Mouse (Mus musculus) cerebellum, postnatal 4 days (tissue): ENCODE results near the gene Hist1h2ah.

Experiments
- DNase-seq, 2 experiments: peaks; one replicate each; pipeline ENCODE4 v3.0.0; 2022; ENCODE audit warnings: low spot score in 2 of 2, mixed read lengths in 1 of 2

Hist1h2ah gene

DNA sequence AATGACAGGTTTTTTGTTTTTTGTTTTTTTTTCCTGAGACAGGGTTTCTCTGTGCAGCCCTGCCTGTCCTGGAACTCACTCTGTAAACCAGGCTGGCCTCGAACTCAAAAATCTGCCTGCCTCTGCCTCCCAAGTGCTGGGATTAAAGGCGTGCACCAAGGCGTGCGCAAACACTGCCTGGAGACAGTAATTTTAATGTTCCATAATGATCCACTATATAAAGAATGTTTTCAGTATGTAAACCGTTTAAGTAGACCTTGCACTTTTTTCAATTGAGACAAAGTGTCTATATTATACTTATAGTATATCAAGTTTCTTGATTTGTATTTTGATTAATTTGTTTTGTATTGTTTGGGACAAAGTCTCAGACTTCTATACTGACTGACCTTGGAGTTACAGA, 4.0 kb upstream of the Hist1h2ah start:
- DNase-seq, result no peak

DNA sequence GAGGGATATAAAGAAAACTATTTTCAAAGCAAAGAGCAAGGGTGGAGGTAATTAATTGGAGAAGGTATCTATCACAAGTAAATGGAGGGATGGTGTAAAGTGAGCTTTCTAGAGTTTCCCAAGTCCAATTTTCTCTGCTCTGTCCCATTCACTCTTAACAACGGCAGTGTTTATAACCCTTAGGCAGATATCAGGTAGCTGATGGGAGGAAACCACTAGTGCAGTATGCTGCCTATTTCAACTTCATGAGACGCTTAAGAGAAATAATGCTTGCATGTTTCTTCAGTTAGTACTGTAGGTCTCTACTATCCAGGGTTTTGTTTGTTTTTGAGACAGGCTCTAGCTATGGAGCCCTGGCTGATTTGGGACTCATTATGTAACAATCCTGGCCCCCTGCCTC, 2.0 kb upstream of the Hist1h2ah start:
- DNase-seq, result no peak

DNA sequence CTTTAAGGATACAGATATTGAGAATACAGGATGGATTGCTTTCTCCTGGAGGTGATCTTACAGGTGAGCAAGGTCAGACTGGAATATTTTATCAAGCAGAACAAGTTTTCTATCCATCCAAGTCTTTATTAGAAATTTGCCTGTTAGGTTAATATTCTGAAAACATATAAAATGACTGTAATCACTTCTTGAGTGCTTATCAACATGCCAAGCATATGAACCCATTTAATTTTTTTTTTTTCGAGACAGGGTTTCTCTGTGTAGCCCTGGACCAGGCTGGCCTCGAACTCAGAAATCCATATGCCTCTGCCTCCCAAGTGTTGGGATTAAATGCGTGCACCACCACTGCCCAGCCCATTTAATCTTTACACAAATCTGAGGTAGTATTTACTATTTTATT, 1.6 kb upstream of the Hist1h2ah start:
- no peak for DNase-seq

DNA sequence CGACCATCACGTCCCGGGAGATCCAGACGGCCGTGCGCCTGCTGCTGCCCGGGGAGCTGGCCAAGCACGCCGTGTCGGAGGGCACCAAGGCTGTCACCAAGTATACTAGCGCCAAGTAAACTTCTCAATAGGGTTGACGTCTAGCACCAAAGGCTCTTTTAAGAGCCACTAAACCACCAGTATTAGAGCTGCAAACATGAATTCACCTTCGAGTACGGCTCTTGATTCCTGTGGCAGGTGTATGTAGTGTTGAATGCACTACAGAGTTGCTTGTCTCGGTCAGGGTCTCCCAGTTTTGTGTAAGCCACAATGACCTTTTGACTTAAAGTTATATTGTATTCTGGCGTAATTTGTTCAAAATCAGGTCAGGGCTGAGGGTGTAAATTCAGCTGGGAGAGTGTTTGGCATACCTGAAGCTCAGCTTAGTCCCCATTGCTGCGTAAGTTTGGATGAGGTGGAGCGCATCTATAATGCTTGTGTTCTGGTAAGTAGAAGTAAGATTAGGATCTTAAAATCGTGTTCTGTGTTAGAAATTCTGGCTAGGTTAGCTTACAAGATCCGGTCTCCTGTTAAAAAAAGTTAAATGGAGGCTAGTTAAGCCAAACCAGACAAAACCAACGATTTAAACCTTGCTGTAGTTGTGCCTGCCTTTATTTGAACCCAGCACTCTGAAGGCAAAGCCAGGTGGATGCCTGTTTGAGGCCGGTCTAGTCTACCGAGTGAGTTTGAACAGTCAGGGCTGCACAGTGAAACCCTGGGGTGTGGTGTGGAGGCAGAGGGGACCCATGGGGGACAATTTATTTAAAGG, 985 bp upstream of the Hist1h2ah start:
- DNase-seq, result no peak

DNA sequence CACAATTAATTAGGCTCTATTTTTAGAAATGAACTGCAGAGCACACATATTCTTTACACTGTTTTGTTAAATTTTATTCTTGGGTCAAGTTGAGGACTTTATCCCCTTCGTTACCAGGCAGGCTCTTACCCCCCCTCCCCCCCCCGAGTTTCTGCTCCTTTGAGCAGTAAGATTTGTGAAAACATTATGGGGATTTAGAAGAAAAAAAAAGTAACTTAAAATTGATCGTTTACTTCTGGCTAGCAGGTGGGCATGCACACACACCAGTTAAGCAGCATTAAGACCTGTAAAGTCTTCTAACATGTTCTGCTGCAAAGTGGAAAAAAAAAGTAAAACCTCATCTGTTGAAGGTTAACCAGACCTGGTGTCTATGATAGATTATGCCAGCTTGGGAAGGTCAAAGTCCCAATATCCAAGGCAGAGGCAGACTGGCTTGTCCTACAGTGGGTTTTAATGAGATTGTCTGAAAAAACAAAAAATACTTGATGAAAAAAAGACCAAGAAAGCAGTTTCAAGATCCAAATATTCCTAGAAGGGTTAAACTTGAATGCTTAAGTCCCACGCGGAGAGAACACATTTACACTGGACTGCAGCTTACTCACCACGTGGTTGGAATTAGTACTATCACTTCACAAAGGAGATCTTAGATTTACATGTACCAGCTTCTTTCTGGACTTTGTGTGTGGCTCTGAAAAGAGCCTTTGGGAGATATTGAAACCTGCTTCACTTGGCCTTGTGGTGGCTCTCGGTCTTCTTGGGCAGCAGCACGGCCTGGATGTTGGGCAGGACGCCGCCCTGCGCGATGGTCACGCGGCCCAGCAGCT, 713 bp downstream of the Hist1h2ah start:
- no peak for DNase-seq

DNA sequence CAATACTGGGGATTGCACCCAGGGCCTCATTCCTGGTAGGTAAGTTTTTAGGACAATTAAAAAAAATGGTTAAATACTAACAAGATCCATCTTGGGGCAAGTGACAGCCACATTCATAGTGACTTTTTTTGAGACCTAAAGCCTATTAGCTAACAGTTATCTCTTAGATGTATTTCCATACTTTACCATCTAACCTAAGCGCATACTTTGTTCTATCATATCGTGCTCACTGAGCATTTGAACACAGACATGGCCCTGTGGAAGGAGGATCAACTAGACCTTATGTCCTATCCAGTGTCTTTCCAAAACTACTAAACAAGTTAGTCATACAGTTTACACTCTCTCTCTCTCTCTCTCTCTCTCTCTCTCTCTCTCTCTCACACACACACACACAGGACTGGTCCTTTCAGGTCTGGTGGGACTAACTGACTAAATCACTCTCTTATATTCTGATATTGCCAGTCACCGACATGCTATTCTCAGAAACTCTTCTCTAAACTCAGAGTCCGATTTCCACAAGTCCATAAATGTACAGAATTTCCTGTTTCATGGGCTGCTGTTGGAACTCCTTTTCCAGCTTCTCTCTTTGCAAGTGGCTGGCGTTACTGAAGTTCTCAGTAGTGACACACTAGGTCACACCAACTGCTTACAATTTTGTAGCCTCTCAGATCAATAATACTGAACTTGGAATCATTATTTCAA, 1.5 kb downstream of the Hist1h2ah start:
- no peak for DNase-seq

DNA sequence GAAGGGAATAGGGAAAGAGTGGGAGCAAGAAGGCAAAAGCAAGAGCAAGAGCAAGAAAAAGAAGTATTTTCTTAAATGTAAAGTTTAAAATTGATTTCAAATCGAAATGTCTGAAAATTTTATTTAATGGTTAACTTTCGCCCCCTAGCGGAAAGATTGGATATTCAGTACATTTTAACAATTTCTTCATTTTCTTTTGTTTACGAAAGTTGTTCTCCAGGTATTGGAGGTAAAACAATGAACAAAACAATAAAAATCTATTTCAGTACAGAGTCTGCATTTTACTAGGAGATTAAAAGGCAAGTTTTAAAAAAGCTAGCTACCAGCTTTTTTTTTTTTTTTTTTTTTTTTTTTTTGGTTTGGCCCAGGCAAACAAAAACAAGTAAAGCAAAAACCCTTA, 4.9 kb downstream of the Hist1h2ah start:
- no peak for DNase-seq

DNA sequence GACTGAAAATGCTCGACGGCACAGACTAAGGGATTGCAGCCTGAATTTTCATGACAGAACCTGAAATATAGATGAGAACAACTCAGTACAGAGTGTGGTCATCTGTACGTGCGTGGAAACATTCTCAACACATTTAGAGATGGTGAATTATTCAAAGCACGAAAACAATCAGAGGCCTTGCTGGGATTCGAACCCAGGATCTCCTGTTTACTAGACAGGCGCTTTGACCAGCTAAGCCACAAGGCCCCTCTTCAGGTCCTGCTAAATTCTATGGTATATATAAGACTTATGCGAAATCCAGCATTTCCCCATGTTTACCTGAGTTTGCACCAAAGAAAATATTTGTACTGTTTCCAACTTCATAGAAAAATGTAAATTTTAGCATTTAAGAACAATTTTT, 5.4 kb downstream of the Hist1h2ah start:
- DNase-seq, result no peak

DNA sequence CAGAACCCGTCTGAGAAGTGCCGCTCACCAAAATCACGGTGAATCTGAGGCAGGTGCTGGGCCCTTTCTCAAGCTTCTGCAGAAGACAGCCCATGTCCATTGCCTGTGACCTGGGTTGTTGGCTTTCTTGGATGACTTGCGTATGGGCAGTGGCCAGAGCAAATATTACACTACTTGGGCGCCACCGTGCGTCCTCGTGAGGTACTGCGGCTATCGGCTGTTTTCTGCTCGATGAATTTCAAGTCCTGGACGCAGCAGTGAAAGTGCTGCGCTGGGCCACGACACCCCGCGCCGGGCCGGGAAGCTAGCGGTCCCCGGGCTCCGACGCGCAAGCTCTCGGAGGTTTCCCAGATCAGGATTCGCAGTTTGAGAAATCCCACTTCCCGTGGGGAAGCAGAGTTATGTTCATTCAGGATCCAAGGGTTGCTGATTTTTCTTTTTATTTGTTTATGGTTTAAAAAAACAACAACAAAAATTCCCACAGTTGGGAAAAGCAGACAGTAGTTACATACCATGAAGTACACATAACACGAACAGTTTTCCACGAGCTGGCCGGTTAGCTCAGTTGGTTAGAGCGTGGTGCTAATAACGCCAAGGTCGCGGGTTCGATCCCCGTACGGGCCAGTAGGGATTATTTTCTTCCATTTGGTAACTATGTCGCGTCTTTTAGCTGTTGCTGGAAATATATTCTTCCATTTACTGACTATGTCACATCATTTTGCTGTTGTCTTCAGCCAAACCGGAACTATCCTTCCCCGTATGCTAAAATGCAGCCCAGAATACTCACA, 6.5 kb downstream of the Hist1h2ah start:
- DNase-seq, result peak; percentile 98

DNA sequence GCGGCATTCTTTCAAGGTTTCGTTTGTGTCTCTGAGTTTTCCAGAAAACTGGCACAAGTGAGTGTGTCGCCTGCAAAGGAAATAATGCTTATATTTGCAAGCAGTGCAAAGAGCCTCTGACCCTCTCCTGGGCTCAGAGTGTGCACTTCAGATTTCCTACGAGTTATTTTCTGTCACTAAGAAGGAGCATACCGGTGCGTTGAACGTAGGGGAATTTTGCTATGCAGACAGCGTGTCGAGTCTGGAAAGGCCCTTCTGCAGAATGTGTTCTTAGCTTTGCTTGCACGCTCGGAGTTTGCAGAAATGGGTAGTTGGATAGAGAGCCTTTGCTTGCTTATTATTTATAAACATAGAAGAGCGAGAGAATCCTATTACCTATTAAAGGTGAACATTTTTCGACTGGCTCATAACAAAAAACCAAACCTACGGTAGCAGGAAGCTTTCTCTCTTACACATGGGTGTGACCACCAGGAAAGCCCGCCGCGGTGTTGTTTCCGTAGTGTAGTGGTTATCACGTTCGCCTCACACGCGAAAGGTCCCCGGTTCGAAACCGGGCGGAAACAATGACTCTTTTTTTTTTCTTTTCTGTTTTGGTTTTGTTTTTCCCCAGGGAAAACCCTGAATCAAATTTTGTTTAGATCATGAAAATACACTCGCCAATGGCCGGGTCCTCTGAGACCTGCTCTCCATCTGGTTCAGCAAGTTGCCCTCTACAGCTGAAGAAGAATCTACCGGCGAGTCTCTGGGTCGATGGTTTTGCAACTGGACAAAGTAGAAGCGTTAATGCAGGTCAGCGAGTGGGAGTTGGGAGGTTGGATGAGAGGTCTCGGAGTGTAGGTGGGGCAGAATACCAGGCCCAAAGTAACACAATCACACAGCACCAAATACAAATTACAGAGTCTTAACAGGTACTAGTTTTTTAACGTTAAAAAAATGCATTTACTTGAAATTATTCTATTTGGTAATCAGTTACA, 9.0 kb downstream of the Hist1h2ah start:
- DNase-seq, result peak; percentile 80 to 89

DNA sequence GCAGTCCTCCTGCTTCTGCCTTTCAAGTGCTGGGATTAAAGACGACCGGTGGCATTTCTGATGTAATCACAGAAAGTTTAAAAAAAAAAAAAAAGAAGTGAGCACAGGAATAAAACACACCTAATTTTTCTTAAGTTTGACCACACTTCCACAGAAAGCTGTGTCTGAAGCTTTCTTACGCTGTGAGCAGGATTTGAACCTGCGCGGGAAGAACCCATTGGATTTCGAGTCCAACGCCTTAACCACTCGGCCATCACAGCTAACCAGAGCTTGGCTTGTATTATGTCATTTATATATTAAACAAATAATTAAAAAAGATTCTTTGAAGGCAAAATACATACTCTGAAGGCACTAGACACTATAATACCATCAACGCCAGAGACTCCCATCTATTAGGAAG, 13.1 kb downstream of the Hist1h2ah start:
- DNase-seq, result peak in 1 of 2 experiments; percentile 77

DNA sequence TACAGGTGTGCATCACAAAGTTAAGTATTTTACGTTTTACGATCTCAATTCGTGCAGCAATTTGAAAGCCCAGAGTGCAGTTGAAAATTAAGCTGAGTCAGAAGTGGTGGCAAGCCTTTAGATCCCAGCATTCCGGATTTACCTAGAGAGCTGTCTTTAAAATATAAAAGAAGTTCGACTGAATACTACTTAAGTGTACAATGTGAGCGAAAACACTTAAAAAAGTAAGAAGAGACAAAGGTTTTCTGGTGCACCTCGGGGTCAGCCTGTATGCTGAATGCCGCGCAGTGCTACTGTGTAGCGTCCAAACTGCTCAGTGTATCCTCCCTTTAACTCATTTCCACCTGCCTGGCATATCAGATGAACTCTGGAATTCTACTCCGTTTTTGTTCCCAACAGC, 13.8 kb downstream of the Hist1h2ah start:
- no peak for DNase-seq

DNA sequence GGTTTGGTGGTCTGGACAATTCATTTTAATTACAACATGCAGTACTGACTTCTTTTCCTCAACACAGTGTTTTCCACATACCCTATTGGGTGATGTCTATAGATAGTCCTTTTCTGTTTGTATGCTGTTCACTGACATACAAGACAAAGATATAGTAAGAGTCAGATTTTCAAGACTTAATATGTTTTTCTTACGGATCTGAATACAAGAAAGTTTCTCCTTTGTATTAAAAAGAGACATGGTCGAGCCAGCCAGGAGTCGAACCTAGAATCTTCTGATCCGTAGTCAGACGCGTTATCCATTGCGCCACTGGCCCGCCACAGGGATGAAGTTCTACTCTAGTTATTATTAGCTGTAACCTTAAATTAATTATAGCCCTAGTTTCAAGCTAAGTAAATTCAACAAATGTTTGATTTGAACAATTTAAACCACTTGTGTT, 14.4 kb downstream of the Hist1h2ah start:
- DNase-seq, result peak in 1 of 2 experiments; percentile 67

DNA sequence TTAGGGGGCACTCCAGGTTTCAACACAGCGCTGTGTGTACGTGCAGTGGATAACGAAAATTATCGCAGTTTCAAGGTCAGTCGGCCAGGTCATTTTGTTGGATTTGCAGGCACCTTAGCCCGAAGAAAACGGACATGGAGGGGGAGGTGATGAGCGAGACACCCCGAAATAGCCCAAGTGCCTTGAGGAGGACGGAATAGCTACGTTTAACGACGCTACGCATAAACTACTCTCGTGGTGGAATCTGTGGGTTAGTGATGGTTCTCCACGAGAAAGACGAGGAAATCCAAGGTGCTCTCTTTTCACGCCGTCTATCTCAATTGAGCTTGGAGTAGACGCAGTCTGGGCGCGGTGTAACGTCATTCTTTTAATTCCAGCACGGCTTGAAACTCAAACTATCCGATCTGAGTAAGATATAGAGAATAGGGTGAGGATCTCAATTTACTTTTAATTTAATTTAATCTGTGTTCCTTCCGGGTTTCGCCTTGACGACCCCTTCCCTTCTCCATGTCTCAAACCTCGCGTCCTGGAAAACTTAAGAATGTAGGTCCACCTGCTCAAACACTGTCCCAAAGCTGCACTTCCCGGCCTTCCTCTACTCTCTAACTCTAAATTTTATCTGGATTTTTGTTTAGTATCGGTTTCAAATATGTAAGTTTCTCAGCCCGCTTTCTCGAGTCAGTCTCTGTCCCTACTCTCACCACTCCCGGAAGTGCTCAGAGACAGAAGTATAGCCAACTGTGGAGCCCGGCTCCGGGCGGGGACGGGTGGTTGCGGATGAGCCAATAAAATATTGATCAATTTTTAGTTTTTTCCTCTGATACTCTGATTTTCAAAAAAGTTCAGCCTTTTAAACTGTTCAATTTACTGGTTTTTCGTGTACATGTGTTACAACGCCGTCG, 15.2 kb downstream of the Hist1h2ah start:
- no peak for DNase-seq

DNA sequence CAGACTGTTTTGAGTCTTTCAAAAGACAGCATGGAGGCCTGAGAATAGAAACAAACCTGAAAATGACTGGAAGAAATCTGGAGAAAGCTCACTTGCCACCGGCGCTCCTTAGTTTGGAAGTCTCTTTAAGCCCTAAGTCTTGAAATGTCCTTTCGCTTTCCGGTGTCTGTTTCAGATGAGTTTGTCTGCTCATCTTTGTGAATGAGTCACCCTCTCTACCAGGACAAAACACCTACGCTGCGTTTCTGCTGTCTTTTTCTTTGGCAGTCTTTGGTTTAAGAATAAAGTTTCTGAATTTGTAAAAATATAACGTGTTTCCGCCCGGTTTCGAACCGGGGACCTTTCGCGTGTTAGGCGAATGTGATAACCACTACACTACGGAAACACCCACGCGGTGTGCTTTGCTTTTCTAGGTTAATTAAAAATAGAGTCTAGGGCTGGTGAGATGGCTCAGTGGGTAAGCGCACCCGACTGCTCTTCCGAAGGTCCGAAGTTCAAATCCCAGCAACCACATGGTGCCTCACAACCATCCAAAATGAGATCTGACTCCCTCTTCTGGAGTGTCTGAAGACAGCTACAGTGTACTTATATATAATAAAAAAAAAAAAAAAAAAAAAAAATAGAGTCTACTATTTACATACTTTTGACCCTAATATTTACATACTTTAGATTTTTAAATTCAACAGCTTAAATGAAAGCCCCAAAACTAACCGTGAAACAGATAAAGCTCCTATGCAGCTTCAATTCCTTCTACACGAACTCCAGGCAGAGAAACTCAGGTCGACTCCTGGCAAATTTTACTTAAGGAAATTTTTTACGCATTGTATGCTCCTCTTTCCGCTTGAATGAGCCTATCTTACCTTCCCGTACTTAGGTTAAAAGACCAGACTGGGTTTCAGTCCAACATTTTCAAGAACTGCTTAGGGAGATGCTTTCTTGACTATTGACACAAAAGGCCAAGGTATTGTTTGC, 19.6 kb downstream of the Hist1h2ah start:
- peak in 1 of 2 experiments; percentile 62 for DNase-seq

DNA sequence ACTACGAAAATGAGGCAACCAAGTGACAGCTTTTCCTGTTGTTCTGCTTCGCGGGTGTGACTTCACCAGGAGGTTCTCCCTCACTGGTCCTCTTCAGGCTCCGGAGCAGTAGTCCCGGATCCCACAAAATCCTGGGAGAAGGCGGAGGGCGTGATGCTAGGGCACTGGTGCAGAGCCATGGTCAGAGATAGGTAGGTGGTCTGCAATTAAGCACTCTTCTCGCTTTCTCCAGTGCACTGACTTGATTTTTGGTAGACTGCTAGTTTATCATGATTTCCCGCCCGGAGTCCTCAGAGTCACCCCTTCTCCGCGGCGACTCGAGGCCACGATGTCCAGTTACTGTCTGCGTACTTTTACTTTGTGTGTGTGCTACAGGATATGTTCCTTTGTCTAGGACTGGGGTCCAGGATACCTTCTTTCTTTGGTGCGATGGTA, 20.9 kb downstream of the Hist1h2ah start:
- no peak for DNase-seq

DNA sequence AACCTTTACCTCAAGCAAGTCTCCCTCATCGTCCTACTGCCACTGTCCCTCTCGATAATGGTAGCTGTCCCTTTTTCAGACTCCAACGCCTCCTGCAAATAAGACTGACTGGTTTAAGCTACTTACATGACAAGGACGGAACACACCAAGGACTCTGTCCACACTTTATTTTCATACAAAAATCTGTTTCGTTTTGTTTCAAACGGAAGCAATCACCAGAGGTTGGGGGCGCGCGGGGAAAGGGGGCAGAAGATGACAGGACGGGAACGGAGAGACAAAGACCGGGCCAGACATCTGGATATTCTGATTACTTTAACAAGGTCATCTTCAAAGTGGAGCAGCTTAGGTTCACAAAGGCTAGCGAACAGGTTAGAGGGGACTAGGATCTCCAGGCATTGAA, 21.7 kb downstream of the Hist1h2ah start:
- DNase-seq, result no peak

DNA sequence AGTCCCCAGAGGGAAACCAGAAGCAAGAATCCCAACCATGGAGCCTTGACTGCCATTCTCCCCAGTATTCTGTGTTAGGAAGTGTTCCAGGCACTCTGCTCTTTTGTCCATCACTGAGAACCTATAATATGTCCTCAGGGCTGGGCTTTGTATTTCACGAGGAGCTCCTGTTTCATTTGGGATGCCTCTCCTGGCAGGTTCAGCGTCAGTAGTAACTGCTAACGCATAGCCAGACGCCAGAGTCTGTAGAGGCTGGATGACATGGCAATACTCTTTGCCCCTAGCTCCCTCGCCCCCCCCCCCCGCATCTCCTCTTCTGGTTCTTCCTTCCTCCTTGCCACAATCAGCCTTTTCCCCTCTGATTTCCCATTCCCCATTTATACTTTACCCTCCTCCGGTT, 25.7 kb downstream of the Hist1h2ah start, which contains the start of gene Prss16:
Gene Prss16, minus strand, starts transcription at position 101 of the 400 bp plus-strand sequence.
- no peak for DNase-seq
